Mouse (Mus musculus): ENCODE results near the gene 4930535I16Rik.

Gene 4930535I16Rik

GRCm38 (mm10) chr4:123904333-123905125, 13.3 kb downstream of the 4930535I16Rik start, which contains the start of gene Mycbp:
Gene Mycbp, plus strand, starts transcription at chr4:123904832.
- DNase-seq: peak; percentile 100

- DNase-seq: no peak
Observed at GRCm38 (mm10) chr4:123903432-123903831, 14.4 kb downstream of the 4930535I16Rik start.

GRCm38 (mm10) chr4:123898696-123899095, 19.1 kb downstream of the 4930535I16Rik start:
- no peak for DNase-seq

- DNase-seq: no peak
Observed at GRCm38 (mm10) chr4:123894295-123894694, 23.5 kb downstream of the 4930535I16Rik start.

DNA sequence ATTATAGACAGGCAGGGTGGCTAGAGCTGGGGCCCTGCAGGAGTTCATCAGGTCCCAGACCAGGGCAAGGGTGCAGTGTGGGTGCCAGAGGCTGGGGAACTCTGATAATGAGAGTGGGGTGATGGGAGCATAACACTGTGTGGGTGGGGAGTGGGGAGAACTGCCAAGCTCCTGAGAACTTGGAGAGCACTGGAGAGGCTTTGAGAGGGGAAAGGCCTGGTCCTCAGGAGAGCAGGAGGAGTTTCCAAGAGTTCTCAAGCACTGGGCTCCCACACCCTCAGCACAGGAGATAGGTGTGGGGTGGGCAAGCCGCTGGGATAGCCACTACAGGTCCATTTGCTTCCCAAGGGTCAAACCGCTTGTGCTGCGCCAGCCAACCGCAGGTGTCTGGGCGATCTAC, 24.1 kb downstream of the 4930535I16Rik start:
- no peak for DNase-seq
